18 mouse cellular contexts compared by ENCODE assay signal in the genomic region with DNA sequence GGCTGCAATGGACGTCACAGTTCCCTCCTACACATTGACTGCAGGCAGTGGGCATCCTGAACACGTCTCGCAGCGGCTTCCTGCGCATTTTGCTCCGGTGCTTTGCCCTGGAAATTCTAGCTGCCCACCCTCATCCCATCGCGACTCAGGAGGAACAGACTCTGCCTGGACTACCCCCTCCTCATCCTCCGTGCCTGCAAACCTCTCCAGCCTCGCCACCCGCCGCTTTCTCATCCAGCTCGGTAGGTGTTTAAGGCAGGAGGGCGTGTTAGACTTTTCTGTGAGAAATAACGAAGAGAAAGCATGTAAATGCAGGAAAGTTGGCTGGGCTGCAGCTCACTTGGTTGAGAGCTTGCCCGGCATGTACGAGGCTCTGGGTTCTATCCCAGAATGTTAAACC. TPM values are rescaled to one million over a fixed set of nuclear protein-coding genes. Genes with fewer than 3 reads are reported as not detected.
DNase-seq lines count a peak whose midpoint lies in the region; ATAC-seq and TF ChIP-seq lines count a peak whose summit lies in the region.
"Had no signal": no experiment of that assay in that cellular context is flagged by ENCODE, and none has a peak within 500 bp of the region (broad histone marks: within the 10 kb centered on the region; RNA-seq: fewer than 3 reads in every experiment).

No protein-coding gene starts in this region.

- peak; percentile 67 for ATAC-seq in frontal cortex, adult (ENCODE audit: low TSS enrichment)
- ATAC-seq: liver, postnatal 0 days had no signal

- H3K4me3 ChIP-seq in layer of hippocampus, adult 2 months = peak overlapping the region; percentile 24; the same call in 1 of the 2 replicates
- H3K4me3 ChIP-seq: embryonic facial prominence, embryonic 12.5 days; limb, embryonic 15.5 days had no signal

- no peak for TF ChIP-seq CTCF in layer of hippocampus, adult 2 months (conservative IDR thresholded peaks at IDR 0.05)

- DNase-seq in frontal cortex, postnatal 14 days (ENCODE audit: low spot score in 2 of 2) = no peak
- no peak for DNase-seq in layer of hippocampus, adult 2 months (ENCODE audit: low spot score in 2 of 2)
- DNase-seq in layer of hippocampus, postnatal 10 days (ENCODE audit: low spot score in 2 of 2) = no peak
- peak; percentile 46 for DNase-seq in right cerebral cortex, adult 18-20 months
- DNase-seq in right cerebral cortex, postnatal 4 days = no peak
- DNase-seq in urinary bladder, postnatal 4 days (ENCODE audit: low spot score in 2 of 2) = no peak
- no peak for DNase-seq in ovary, postnatal 10 days (ENCODE audit: low spot score)
- DNase-seq: cerebellum, adult 11-12 months; heart, adult 18-20 months; kidney, postnatal 25 days; liver, postnatal 0 days; retina, postnatal 1 day; thymus, postnatal 25 days had no signal

- H3K27ac ChIP-seq in layer of hippocampus, adult 2 months = no peak overlapping the region
- H3K27ac ChIP-seq: embryonic facial prominence, embryonic 12.5 days; limb, embryonic 15.5 days had no signal

RNA-seq across cellular contexts. Expression of gene Ocm, which starts 10.5 kb away (rescaled TPM):
- not detected for total RNA-seq in layer of hippocampus, adult 2 months (2021)
- total RNA-seq in layer of hippocampus, postnatal 10 days (2021) = under 1 TPM in 1 of 2 experiments, not detected in 1; 0.59 TPM
- total RNA-seq: gastrocnemius, adult 8-10 months; heart, adult 18-20 months; layer of hippocampus, postnatal 14 days had no signal

RNA-seq across cellular contexts. Expression of gene Ccz1, which starts 22.3 kb away (rescaled TPM):
- total RNA-seq in layer of hippocampus, adult 2 months (2021) = 10 to 100 TPM; 37.1 to 41.2 TPM
- total RNA-seq in layer of hippocampus, postnatal 10 days (2021) = 10 to 100 TPM; 50.4 to 55.7 TPM
